Mouse (Mus musculus) frontal cortex, adult 2 months (tissue): ENCODE measurements around the gene Mrtfa. TPM values are rescaled to one million over a fixed set of nuclear protein-coding genes. Genes with fewer than 3 reads are reported as not detected.

Source experiments
- DNase-seq, 2 experiments: peaks; one replicate each; pipeline ENCODE4 v3.0.0; 2022; ENCODE audit warnings: low spot score in 1 of 2; ENCODE audit errors: extremely low spot score in 1 of 2
- polyA plus RNA-seq: library from polyadenylated mRNA; depleted of rRNA; stranded (reverse); fragments of >200 nt; gene quantifications from 2 replicates; pipeline ENCODE4 v1.2.3, GENCODE M21; 2012; rRNA removed

Gene Mrtfa
- polyA plus RNA-seq, 1 experiment = 41.8 TPM

DNA sequence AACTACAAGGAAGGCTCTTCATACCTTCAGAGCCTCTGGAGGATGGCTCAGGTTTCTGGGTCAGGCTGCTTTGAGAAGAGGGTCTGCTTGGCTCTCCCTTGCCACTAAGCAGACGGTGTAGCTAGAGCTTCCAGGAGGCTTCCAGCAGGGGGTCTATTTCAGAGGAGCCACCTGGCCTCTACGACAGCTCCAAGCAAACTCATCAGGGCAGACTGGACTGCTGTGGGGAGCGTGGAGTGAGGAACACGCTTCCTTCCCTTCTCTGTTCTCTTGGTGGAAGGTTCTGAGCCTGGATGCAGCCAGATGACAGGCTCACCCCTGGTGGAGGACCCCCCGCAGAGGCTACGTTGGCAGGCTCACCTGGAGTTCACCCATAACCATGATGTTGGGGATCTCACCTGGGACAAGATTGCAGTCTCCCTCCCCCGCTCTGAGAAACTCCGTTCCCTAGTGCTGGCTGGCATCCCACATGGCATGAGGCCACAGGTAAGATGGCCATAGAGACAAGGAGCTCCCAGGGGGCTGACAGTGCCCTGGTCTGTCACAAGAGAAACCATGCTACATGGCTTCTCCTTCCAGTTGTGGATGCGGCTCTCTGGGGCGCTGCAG, 184.3 kb downstream of the Mrtfa start:
- DNase-seq = no peak

DNA sequence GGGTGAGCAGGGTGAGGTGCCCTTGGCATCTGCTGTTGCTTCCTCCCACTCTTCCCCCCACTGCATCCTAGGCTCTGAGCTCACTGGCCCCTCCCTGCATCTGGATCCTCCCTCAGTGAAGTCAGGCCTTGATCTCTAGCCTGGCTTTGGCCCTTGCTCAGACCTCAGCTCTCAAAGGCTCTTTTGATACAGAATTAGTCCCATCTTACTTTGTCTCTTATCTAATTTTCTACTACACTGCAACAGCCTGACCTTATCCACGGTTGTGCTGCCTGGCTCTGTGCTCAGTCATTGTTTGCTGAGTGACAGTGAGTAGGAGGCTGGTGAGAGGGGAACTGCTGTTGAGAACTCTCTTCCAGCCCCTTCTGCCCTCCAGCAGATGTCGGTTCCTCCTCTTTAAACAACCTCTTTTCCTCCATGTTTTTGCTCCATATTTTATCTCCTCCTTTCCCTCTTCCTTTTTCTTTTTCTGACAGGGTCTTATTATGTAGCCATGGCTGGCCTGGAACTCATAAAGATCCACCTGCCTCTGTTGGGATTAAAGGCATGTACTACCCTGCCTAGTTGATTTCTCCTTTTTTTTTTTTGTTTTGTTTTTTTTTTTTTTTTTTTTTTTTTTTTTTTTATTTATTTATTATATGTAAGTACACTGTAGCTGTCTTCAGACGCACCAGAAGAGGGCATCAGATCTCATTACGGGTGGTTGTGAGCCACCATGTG, 190.0 kb downstream of the Mrtfa start:
- no peak for DNase-seq

DNA sequence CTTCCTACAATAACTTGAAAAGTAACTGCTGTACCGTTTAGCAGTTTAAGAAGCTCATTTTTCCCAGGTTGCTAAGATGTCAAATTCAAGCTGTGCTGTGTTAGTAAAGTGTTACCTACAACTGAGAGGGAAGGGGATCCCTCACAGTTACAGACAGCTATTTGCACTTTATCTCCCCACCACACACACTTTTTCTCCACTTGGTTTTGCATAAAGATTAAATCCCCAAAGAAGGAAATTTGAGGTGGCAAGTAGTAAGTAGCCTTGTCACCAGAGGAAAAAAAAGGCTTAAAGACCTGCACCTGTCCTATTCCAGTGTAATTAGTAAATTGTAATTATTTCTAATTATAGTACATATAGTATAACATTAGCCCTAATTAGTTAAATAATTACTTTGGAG, 193.5 kb downstream of the Mrtfa start:
- DNase-seq = no peak

DNA sequence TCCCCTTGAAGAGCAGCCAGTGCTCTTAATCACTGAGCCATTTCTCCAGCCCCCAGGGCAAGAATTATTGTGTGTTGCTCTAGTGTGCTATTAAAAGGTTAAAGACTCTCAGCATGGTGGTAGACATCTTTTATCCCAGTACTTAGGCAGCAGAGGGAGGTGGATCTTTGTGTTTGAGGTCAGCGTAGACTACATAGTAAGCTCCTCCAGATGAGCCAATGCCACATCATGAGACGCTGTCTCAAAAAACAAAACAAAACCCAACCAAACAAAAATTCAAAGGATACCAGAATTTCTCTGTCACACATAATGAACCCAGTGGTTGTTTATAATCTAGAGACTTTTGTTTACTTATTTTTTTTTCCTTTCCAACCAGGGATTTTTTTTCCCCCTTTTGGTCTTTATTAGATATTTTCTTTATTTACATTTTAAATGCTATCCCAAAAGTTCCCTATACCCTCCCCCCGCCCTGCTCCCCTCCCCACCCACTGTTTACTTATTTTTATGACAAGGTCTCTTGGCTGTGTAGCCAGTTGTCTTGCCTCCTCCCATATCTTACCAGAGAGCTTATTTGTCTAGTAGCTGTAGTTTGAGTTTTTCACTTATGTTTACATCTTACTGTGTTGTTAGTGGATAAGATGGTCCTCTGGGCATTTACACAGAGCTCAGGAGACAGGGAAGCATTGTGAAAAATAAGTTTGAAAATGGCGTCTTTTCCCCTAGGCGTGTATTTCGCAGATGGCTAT, 194.3 kb downstream of the Mrtfa start:
- DNase-seq = no peak

DNA sequence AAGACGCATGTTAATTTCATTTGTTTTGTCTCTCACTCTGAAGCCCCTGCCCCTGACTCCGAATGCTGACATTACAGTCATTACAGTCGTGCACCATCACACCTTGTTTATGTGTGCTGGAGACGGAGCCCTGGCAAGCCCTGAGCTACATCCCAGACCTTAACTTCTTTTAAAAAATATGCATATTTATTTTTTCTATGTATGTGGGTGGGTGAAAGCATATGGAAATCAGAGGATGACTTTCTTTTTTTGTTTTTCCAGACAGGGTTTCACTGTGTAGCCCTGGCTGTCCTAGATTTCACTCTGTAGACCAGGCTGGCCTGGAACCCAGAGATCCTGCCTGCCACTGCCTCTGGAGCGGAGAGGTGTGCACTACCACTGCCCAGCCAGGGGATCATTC, 195.6 kb downstream of the Mrtfa start:
- no peak for DNase-seq

DNA sequence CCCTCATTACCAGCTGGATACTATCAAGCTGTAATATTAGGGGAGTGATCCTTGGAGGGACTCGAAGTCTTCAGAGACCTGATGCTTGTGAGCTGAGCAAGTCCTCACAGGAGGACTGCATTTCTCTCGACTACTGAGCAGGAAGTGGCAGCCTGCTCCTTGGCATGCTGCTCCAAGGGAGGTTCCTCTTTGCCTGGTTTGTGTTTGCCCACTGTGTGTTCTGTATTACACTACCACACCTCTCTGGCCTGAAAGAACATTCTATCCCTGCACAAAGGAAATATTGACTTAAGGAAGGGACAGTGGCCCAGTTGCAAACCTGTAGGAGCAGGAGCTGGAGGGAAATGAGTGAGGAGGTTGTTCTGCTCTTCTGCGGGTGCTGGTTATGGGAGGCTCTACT, 200.8 kb downstream of the Mrtfa start:
- no peak for DNase-seq

DNA sequence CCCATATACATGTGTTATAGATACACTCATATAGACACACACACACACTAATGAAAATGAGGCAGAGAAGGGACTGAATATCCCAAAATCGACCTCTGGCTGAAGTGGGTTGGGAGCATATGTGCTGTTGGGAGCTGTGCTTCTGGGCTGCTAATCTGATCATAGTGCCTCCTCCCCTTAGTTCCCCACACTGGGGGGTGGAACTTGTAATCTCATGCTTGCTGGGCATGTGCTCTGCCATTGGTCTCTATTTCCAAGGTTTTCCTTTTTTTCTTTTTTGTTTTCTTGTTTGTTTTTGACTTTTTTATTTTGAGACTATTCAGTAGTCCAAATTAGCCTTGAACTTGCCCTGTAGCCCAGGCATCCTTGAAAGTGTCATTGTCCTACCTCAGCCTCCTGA, 202.2 kb downstream of the Mrtfa start:
- DNase-seq = no peak

DNA sequence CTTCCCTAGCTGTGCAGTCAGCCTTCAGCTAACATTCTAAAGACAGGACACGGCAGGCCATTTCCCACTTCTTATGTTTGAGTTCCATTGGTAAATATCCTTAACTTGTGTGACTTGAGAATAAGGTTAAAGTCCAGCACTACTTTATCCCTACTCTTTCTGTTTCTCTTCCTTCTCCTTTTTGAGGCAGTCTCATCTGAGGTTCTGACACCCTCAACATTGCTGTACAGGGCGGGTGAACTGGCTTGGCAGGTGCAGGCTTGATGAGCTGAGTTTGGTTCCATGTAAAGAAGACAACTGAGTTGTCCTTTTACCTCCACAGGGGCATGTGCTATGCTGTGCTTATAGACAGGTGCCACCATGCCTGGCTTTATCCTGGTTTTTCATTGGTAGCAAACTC, 207.3 kb downstream of the Mrtfa start:
- no peak for DNase-seq

DNA sequence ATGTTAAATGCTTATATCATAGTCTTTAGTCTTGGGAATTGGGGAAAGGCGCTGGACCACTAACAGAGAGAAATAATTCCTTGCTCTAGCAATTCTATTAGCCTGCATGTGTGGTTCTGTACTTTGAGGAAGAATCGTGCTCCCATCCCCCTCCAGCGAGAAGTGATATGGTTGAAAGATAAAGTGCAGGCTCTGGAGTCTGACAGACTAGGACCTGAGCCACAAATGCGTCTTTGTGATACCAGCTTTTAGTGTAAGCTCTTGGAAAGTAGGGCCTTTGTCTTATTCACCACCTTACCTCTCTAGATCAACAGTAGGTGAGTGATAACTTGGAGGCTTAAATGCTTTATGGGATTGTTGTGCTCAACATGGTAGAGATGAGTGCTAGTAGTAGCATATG, 209.4 kb downstream of the Mrtfa start:
- no peak for DNase-seq

DNA sequence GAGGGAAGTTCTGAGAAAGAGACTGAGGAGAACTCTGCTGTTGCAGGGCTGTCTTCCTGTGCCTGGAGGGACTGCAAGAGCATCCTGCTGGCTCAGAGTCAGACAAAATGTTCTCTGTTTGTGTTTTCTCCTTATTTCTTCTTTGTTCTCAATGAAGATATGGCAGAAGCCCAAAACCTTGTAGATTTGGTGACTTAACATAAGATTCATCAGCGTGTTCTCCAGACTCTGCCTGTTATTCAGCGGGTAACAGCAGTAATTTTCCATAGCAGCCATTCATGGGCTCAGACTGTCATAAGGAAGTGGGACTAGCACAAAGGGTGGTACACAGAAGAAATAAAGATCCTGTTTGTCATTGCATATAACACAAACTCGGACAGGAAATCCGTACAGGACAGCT, 210.9 kb downstream of the Mrtfa start:
- no peak for DNase-seq

DNA sequence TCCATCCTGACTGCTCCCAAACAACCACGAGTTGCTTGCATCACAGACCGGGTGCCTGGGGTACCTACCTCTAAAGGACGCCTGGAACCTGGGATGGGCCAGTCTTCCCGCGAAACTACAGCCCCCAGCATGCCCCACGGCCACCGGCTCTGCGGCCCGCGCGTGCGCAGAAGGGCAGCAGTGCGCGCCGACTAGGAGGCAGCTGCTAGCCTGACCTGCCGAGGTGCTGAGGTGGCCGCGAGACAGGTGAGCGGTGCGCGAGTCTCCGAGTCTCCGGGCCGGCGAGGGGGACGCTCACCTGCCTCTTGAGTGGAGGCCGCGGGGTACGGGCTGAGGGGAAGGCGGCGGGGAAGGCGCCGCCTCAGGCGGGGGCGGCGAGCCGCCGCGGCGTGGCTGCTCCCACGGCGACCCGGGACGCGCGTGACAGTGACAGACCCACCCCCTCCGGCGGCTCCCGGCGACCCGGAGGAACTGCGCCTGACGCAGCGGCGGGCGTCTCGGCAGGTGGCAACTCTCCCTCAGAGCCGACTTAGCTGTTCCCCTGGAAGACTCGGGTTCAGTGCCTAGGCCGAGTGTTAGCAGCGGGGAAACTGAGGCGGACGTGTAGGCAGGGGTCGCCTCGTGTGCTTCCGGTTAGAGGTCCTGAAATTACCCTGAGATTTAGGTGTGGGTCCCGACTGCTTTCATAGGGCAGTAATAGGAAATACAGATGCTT, 212.8 kb downstream of the Mrtfa start, which contains the start of gene Sgsm3:
Gene Sgsm3 (plus strand): TSS at position 146 of the 715 bp plus-strand sequence.
- peak; percentile 55 to 88 for DNase-seq

DNA sequence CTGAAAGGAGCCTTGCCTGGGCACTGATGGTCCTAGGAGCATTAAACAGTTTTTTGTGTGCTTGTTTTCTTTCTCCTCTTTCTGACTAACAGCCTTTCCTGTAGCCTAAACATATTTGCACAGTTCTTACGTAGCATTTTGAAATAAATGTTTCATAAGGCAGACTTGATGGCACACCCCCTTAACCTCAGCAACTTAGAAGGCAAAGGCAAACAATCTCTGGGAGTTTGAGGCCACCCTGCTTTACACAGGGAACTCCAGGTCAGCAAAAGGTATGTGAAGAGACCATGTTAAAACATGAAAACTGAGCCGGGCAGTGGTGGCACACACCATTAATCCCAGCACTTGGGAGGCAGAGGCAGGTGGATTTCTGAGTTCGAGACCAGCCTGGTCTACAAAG, 214.9 kb downstream of the Mrtfa start:
- no peak for DNase-seq

DNA sequence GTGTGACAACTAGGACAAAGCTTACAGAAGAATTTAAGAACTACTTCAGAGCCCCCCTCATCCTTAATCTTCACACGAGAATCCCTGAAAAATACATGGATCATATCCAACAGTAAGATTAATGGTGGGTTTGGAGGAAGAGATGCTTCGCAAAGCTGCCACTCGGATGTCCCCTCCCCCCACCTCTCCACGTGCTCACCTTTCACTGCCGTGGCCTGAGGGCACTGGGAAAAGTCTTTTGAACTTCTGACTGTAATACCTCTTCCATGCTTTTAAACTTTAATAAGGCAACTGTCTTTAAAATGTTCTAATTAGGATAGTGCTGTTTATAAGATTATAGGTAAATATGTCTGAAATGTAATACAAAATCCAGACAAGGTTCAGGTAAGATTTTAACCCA, 216.2 kb downstream of the Mrtfa start:
- DNase-seq = no peak

DNA sequence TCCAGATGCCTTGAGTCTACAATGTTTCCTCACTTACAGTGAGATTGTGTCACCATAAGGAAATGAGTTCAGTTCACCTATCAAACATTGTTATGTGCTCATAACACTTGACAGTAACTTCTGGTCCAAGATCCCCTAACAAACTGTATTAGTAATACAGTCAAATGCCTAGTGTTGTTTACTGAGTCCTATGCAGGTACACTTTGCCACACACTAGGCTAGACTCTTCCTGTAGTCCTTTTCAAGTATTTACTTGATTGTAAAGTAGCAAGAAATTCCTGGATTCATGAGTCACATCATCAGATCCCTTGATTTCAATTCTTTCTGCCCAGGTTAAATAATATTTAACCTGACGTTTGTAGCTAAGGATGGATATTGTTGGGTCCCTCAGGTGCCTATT, 221.2 kb downstream of the Mrtfa start:
- no peak for DNase-seq

Other genes with a start within 250 kb of the Mrtfa start
- gene Adsl, start 242.3 kb downstream of the Mrtfa start, polyA plus RNA-seq = 60.8 and 62.6 TPM in 2 replicates
- gene Sgsm3, start 213.0 kb downstream of the Mrtfa start, polyA plus RNA-seq = 83.4 and 95.6 TPM in 2 replicates
- 17.4 and 20.1 TPM in 2 replicates for gene Mchr1, start 44.7 kb upstream of the Mrtfa start, polyA plus RNA-seq
- gene Slc25a17, start 170.1 kb upstream of the Mrtfa start, polyA plus RNA-seq = 46.3 and 53.3 TPM in 2 replicates
- gene St13, start 209.3 kb upstream of the Mrtfa start, polyA plus RNA-seq = 98.0 and 118 TPM in 2 replicates
- 8.5 and 10.1 TPM in 2 replicates for gene Xpnpep3, start 209.4 kb upstream of the Mrtfa start, polyA plus RNA-seq
- 0.10 TPM in 1 of 2 replicates, not detected in the other for gene Dnajb7, start 217.5 kb upstream of the Mrtfa start, polyA plus RNA-seq